Mouse (Mus musculus): ENCODE measurements around the gene Hnrnpf.

- TF ChIP-seq CTCF (IDR thresholded peaks at IDR 0.05; ENCODE audit: low read depth) = no peak
- TF ChIP-seq EP300 (optimal IDR thresholded peaks at IDR 0.05) = no peak
These were observed 16.1 kb downstream of the Hnrnpf start for GRCm38 (mm10) chr6:117916205-117916736.
